Mouse (Mus musculus) megakaryocyte, embryonic 14.5 days (primary cell): ENCODE measurements at regions not wholly inside any gene's neighbourhood (a gene's known extent, or its start where the extent isn't known, plus 50 kb on each side); places are given as distances from the start of the nearest gene placed in this dataset.

ENCODE experiments used
- FLI1 ChIP-seq: IDR thresholded peaks from 2 replicates; pipeline ENCODE4 v1.6.1; 2012; ENCODE audit warnings: low read length, inconsistent platforms, mixed read lengths
- GATA1 ChIP-seq: IDR thresholded peaks from 3 replicates; pipeline ENCODE4 v1.6.1; 2012; ENCODE audit warnings: mixed read lengths, low read length, inconsistent platforms, borderline replicate concordance

DNA sequence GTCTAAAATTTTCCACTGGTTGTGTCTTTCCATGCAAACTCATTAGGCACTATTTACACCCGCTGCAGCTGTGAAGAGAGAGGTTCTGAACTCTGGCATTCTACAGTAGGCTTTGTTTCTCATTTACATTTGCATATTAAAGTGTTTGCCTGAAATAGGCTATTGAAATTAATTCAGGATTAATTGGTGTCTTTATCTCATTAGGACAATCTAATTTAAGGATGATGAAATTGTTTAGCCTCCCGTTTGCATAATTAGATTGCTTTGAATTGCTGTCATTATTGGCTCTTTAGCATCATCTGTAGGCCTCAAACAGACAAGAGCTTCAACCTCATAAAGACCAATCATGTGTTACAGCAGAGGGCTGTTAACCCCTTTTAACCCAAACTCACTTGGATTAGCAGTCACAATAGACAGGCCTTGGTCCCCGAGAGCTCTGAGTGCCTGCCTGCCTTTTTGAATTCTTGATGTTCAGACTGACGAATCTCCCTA is 476.7 kb upstream of the Pbx1 start:
- no peak for TF ChIP-seq GATA1
- TF ChIP-seq FLI1, result no peak
